Mouse (Mus musculus): Measurements from ENCODE around the gene 1700018G05Rik.
"Not testable (repeated sequence)": the region's sequence is repeated elsewhere in the genome, so short reads cannot be mapped to it uniquely, and the experiment has no call there.

GRCm38 (mm10) chrX:102926707-102927106, 1.5 kb upstream of the 1700018G05Rik start:
- TF ChIP-seq CTCF (IDR thresholded peaks at IDR 0.05 in 2 of 3, conservative IDR thresholded peaks at IDR 0.05 in 1 of 3; ENCODE audit: control insufficient read depth in 1 of 3, insufficient read depth in 1 of 3, low read depth in 2 of 3, low read length in 3 of 3, poor library complexity in 1 of 3, severe bottlenecking in 1 of 3); POLR2A (IDR thresholded peaks at IDR 0.05; ENCODE audit: control insufficient read depth in 1 of 2, insufficient read depth in 1 of 2, low read depth in 1 of 2, low read length in 2 of 2, poor library complexity in 1 of 2); EP300 (IDR thresholded peaks at IDR 0.05; ENCODE audit: low read depth in 1 of 2, low read length in 2 of 2); ZNF384 (IDR thresholded peaks at IDR 0.05; ENCODE audit: low read depth, low read length); USF1 (IDR thresholded peaks at IDR 0.05; ENCODE audit: low read depth, low read length); TCF12 (IDR thresholded peaks at IDR 0.05; ENCODE audit: low read depth, low read length); HCFC1 (IDR thresholded peaks at IDR 0.05; ENCODE audit: low read depth, low read length); SIN3A (IDR thresholded peaks at IDR 0.05; ENCODE audit: low read length); MXI1 (IDR thresholded peaks at IDR 0.05; ENCODE audit: low read depth, low read length); CHD2 (IDR thresholded peaks at IDR 0.05; ENCODE audit: low read length); ELF1 (IDR thresholded peaks at IDR 0.05; ENCODE audit: low read depth, low read length): not testable (repeated sequence)
